Mouse (Mus musculus): ENCODE data around the gene Rbm44.

DNA sequence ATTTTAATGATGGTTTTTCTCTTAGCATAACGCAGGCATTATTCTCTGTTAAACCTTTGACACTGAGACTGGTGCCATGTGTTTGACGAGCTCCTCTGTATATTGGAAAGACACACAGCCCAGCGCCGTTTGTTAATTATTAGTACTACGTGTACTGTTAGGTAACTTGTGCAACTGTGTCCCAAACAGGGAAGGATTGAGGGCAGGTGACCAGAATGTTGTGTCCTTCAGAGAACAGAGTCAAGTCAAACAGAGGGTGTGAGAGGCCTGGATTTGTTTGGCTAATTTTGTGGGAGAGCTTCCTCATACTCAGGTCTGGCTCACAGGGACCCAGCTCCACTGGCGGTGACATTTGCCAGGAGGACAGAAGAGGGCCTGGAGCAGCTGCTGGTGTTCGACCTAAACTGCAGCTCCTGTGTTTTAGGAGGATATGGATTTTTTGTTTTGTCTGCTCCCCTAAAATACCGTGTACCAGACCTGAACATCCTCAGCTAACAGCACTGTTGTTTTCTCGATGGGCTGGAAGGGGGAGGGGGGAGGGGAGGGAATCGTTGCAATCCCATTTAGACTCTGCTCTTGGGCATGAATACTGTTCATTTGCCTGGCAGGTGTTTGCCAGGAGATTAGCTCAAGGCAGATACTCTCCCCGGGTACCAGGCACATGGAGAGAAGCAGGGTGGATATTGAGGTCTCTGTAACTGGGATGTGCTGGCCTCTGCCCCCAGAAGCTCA lies 43.0 kb upstream of the Rbm44 start:
- TF ChIP-seq CTCF (IDR thresholded peaks at IDR 0.05; ENCODE audit: insufficient read depth, low read depth, low read length): no peak
- TF ChIP-seq POLR2A (IDR thresholded peaks at IDR 0.05; ENCODE audit: insufficient read depth, low read depth, low read length): no peak

All from olfactory bulb, adult 2 months (tissue).